Mouse (Mus musculus): ENCODE results near the gene Scyl1. TPM values are rescaled to one million over a fixed set of nuclear protein-coding genes. Genes with fewer than 3 reads are reported as not detected.

Gene Scyl1
- 38.0 and 40.9 TPM in 2 replicates for polyA plus RNA-seq (2015; fragmentation: Nextera tagmentation; extraction: Ambion mirVana)

DNA sequence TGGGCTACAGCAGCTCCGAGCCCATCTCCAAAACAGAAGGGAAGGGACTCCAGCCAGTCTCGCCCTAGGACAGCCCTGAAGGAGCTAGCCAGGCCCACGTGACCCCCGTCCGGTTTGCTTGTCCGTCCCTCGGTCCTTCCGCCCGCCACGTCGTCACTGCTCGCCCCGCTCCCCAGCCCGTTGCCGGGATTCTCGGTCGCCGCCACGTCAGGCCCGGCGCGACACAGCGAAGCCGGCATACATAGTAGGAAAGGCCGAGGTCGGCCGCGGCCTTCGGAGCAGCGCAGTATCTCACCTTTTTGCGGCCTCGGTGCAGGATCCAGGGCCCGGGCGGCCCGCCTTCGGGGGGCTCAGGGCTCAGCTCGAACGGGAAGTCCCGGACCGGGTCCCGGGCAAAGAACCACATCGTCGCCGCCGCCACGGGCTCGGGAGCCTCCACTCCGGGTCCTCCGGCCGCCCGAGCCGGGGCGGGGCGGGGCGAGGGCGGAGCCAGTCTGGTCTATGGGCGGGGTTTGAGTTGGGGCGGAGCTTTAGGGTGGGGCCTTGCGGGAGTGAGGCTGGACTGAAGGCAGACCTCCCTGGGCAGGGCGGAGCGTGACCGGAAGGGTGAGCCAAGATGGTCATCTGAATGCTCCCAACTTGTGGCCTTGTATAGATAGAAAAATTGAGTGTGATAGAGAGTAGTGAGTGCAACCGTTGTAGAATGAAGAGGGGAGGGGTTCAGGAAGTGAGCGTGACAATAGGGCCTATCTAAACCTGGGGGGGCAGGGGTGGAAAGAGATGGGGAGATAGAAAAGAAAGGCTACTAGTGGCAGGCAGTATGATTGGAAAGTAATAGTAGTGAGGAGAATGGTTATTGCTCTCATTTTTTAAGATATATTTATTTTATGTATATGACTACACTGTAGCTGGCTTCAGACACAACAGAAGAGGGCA, at the start of gene Scyl1:
Gene Scyl1, minus strand, starts transcription at position 495 of the 936 bp plus-strand sequence.
- DNase-seq (ENCODE audit: low spot score) = peak; percentile 87

DNA sequence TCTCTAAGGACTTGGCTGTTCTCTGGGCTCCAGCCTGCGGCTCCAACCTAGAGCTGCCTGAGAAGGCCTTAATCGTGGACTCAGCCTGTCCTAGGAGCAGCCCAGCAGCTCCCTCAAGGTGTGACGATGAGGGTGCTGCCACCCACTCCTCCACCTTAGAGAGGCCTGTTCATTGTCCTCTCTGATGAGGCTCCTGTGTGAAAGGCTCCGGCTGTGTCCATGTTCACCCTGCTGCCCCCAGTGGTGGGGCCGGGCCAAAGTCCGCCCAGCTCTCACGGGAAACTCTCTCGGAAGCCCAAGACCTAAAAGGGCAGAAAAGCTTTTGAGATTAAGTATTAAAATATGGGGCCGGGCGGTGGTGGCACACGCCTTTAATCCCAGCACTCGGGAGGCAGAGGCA, 48.3 kb upstream of the Scyl1 start:
- DNase-seq (ENCODE audit: low spot score) = no peak

DNA sequence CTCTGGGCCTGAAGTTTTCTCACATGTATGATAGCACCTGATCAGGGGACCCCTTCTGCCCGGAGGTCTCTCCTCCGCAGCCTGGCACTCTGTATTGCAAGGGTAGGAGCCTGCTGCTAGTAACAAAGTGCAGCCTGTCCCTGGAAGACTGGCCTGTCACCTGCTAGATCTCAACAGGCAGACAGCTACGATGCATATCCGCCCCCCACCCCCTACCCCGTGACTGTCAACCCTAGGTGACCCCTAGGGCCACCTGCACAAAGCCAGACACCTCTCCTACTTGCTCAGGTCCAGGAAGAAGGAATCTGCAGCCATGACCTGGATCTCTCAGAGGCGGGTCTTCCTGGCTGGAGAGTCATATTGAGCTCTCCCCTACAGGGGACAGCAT, 47.4 kb upstream of the Scyl1 start:
- DNase-seq (ENCODE audit: low spot score) = no peak

DNA sequence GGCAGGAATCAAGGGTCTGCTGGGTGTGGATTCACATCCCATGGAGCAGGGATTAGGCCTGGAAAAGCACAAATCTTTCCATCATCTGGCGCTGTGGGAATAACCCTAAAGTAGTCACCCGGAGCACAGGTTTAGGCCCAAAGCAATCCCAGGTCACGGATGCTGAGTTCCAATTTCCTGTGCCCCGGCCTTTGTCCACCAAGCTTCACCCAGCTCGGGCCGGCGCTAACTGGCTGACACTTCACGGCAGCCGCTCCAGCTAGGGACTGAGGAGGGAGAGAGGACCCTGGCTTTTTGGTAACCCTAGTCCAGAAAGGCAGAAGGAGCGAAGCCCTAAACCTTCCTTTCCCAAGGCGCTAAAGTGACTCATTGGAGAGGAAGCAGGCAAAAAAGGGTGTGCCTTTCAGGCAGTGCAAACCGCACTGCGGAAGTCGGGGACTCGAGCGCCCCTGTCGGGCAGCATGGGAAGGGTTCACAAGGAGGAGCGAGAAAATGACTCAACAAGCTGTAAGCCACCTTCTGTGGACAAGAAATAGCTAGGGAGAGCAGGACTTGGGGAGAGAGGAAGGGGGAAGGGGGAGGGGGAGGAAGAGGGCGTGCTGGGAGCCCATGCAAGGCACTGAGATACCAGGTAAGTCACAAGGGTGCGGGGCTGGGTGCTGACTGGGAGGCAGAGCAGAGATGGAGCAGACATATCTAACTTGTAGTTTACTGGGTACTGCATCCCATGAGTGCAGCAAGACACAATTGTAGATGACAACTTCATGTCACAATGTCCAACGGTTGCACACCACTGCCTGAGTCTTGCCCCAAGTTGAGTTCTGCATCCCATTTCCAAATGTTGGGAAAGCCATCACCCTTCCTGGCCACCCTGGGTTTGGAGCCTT, 46.7 kb upstream of the Scyl1 start:
- peak; percentile 88 for DNase-seq (ENCODE audit: low spot score)

DNA sequence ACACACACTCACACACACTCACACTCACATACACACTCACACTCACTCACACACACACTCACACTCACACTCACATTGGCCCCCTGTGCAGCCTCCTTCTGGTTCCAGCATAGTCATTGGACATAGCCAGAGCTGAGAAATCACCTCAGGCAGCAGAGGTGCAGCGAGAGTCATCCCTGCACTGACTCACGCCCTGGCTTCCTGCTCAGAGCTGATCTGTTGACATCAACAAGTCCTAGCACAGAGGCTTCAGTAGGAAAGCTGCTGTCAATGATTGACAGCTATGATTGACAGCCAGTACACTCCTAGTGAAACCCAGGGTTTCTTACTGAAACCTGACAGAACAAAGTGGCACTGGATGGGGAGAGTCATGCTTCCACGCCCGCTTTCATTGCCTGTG, 44.7 kb upstream of the Scyl1 start:
- DNase-seq (ENCODE audit: low spot score) = peak; percentile 56

DNA sequence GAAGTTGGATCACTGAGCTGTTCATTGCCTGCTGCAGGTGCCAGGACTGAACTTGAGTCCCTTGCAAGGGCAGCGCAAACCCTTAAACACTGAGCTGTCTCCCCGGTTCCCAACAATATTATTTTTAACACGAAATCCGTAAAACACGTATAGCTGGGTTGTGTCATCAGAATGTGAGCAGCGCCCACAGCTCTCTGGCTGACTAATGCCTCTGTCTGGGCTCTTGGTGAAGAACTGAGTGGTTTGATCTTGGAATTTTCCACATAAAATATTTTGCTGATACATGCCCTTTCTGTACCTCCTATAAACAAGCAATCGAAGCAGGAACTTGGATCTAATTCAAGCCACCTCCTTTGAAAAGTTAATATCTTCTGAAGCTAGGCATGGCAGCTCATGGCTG, 43.8 kb upstream of the Scyl1 start:
- no peak for DNase-seq (ENCODE audit: low spot score)

DNA sequence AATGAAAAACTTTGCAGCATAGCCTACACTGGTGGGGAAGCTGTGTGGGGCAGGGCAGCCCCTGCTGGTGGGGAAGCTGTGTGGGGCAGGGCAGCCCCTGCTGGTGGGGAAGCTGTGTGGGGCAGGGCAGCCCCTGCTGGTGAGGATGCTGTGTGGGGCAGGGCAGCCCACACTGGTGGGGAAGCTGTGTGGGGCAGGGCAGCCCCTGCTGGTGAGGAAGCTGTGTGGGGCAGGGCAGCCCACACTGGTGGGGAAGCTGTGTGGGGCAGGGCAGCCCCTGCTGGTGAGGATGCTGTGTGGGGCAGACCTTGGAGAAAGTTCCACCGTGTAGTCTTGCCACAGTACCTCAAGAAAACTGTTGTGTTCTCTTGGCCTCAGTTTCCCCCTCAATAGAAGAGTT, 42.8 kb upstream of the Scyl1 start:
- peak; percentile 62 for DNase-seq (ENCODE audit: low spot score)

DNA sequence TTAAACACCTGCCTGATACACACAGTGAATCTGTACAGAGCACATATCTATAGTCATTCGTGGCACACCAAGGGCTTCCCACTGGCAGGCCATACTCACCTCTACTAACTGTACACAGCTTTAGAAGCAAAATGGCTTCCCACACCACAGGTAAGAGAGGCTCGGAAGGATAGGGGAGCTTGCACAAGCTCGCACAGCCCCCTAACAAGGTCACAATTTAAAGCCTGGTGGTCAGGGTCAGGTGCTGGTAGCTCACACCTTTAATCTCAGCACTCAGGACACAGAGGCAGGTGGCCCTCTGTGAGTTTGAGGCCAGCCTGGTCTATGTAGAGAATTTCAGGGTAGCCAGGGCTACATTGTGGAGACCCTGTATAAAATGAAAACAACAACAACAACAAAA, 42.3 kb upstream of the Scyl1 start:
- no peak for DNase-seq (ENCODE audit: low spot score)

DNA sequence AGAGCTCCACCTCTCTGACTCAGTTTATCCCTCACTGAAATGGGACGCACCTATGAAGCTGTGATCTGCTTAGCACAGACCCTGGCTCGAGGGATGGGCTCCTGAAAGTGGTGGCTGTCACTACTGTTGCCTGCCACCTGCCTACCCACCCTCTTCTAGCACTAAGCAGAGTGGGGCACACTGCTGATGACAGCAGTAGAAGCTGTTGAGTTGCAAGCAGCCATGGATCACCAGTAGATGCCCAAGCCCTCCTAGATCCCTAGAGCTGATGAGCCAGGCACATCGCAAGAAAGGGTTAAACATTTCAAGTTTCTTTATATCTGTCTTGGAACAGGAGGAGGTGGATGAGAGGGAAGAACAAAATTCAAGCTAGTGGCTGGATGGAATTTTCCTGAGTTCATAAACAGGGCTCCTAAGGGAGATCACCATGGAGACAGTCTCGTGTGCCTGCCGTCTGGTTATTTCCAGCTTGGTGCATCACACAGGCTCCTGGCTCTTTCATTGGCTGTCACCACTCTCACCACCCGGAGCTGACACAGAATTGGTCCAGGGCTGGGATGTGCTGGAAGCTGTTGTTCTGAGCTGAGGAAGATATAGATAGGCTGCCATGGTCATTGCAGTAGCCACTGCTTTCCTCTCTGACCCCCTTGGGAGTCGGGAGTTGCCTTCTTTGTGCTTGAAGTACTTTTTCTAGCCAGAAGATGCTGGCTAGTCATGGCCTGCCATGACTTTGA, 40.7 kb upstream of the Scyl1 start:
- DNase-seq (ENCODE audit: low spot score) = no peak

DNA sequence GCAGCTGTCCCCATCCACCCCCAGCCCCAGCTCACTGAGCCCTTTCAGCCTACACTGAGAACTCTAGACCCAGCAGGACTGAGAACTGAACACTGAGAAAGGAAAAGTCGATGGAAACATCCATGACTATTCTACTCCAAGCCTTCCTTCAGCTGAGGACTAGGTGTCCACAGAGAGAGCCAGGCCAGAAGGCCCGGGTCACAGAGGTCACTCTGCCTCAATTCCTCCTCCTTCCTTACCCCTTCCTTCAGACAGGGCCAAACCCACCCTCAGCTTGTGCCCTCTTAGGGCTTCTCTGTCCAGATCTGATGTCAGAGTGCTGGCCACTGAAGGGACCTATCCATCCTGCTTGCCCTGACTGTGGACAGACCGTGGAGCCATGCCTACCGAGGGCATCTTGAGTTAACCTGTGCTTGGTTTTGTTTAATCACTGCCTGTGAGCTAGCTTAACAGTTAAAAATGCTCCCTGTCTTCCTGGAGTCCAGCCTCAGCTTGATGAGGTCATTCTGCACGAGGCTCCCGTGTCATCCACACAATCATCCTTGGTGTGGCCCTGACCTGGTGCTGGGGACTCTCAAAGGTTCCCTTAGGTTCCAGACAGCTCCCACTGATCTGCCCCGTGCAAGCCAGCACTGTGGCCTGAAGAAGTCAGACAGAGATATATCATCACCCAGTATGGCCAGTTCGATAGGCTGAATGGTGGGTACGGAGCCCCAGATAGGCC, 39.8 kb upstream of the Scyl1 start:
- DNase-seq (ENCODE audit: low spot score) = no peak

DNA sequence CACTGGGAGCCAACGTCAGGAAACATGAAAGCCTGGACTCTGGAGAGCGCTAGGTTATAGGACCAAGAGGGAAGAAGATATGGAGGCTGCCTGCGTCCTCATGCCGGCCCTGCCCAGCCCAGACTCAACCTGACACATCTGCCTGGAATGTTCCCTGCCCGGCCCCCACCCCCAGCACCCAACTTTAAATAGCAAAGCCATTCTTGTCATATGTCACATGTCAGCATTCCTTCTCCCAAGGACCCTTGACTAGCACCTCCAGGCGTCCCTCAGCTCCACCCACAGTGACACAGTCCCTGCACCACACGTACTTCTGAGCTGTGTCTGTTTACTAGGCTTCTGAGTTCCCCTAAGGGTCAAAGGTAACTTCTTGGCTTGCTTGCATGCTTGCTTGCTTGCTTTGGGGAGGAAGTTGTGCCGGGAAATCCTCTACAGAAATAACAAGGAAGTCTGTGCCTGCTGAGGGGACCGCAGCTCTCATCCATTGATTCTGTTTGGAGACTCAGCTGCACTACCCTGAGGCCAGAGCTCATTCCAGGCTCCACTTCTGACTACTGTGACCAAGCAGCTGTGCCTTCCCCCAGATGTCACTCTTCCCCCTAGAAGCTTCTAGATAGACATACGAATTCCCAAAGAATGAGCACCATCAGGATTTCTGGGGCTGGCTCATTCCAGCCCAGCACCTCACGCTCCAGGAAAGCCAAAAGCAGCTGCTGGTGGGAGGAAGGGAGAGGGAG, 39.1 kb upstream of the Scyl1 start:
- DNase-seq (ENCODE audit: low spot score) = no peak

DNA sequence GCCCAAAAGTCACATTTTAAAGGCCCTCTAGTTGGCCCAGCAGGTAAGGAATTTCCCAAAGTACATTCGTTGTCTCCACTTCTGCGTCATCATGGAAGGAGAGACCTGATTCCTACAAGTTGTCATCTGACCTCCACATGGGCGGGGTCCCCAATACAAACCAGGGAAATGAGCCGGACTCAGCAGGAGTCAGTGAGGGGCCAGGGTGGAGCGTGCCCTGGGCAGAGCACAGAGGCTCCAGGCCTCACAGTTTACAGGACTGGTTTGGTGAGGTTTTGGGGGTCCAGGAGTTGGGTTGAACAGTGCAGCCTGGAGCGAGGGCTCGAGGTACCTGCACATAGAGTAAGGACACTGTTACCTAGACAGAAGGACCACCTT, 38.5 kb upstream of the Scyl1 start:
- no peak for DNase-seq (ENCODE audit: low spot score)

DNA sequence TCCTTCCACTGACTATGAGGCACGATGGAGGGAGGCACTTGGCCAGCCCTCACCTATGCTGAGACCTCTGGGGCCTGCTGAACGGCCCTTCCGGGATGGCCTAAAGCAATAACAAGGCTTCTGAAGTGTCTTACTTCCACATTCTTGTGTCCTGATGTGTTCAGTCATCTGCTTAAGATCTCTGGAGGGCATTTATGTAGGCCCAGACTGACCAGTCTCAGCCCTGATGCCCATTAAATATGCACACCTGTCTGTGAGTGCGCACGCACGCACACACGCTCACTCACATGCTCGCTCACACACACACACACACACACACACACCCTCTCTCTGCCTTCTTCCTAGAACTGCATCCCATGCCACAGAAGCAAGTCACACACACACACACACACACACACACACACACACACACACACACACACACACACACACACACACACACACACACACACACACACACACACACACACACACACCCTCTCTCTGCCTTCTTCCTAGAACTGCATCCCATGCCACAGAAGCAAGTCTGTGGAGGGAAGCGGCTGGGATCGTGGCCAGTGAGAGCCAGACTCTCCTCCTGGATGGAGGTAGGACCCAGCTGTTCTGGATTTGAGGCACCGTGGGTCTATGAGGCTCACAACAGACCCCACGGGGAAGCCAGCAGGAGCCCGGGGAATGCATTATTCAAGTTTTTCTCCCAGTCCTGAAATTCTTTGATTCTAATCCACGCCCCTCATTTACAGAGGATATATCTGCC, 37.9 kb upstream of the Scyl1 start:
- DNase-seq (ENCODE audit: low spot score) = no peak

DNA sequence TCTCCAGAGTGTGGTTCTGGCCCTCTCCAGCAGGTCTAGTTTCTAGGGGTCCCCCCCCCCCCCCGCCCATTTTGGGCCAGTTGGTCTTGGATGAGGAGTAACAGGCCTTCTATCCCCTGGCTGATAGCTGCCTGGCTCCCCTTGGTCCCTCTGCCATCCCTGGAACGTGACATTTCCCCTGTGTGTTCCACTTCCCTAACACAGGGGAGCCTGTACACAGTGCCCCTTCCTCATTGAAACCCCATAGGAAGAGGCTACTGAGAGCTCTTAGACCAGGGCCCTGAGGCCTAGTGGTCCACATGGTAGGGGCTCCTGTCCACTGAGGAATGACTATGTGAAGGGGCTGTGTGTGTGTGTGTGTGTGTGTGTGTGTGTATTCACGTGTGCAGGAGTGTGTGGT, 36.5 kb upstream of the Scyl1 start:
- DNase-seq (ENCODE audit: low spot score) = no peak

DNA sequence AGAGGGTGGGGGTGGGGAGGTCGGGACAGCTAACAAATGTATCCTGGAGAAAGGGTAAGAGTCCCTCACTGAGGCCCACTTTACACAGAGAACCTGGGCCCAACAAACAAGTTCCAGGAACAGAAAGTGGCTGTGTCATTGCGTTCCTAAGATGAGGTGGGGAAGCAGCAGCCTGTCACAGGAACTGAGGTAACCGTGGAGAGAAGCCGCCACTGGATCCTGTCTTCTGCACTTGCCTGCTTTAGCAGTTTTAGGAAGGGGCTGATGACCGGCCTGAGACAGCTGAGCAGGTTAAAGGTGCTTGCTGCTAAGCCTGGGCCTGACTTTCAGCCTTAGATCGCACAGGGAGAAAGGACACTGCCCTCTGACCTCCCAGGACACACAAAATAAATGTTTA, 35.6 kb upstream of the Scyl1 start:
- no peak for DNase-seq (ENCODE audit: low spot score)

DNA sequence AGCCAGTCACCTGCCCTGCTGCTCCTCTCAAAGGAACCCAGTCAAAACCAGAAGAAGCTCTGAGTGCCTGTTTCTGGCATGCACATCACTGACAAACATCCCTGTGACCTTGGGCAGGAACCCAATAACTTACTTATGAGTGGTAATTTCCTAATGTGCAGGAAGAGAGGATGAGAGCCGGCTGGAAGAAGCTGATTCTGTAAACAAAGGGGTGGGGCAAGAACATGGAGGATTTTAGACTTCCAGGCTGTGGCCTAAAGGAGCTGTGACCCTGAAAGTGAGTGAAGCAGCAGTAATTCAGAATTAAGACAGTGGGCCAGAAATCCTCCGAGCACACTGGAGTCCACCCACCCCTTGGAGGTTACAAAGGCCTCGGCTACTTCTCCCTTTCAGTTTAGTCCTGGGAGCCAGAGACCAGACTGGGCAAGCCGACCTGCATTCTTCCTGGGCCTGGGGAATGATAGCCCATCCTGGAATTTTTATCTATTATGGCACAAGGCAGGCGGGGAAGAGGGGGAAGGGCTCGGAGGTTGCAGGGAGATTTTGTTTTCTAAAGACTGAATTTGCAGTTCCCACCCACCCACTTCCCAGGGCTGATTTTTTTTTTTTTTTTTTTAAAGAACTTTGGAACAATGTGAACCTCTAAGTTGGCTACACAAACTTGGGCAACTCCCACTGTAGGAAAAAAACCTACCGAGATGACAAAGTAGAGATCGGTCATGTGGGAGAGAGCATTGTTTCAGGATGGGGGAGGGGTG, 35.0 kb upstream of the Scyl1 start:
- no peak for DNase-seq (ENCODE audit: low spot score)

DNA sequence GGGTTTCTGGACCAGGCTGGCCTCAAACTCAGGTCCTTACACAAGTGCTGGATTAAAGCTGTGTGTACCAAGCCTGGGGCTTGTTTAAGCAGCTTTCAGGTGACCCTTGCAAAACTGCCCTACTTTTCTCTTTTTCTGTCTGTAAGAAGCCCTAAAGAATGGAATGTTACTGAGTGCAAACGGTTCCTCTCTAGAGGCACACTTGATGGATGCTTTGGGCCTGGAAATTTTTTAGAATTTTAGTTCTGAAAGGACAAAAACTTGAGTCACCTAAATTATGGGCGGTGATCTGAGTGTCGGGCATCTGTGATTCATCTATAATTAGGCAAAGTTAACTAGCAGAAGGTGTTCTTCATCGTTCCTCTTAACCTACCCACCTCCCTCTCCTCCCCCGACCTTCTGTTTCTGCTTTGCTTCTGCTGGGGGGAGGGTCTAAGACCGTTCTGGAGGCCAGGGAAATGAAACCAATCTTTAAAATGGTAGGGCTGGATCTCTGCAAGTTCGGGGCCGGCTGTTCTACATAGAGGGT, 33.2 kb upstream of the Scyl1 start:
- DNase-seq (ENCODE audit: low spot score) = no peak

DNA sequence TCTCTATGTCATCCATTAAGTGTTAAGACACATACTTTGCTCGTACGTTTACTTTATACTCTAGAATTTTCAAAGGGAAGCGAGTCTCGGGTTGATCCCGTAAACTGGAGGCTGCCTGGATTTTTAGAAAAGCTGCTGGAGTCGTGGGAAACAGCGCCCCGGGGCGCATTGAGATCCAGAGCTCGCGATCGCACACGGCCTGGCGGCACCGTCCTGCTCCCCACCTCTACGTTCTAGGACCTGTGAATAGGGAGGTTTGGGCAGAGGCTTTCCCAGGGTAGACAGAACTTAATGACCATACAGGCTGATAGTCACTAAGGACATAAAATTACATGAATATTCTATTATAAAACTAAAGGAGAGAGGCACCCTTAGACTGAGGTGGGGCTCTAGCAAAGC, 32.7 kb upstream of the Scyl1 start:
- DNase-seq (ENCODE audit: low spot score) = no peak

All from thymus, postnatal 0 days (tissue).